Mouse (Mus musculus) heart, embryonic 11.5 days (tissue): Measurements from ENCODE around the gene Gm20425. TPM values are rescaled to one million over a fixed set of nuclear protein-coding genes. Genes with fewer than 3 reads are reported as not detected.

Experiments used
- ATAC-seq: fragments of 200-750 bp; cut with Nextera tagmentation; replicated peaks from 2 replicates; pipeline ENCODE4 v1.8.0; 2017; ENCODE audit warnings: moderate library complexity; ENCODE audit not compliant: insufficient number of reproducible peaks, low FRiP score, low TSS enrichment
- H3K27ac ChIP-seq: fragments of 300-500 bp; sonication (generic); 2 replicates; pipeline ENCODE4 v1.5.1; 2014; ENCODE audit warnings: mild to moderate bottlenecking, low read depth, low read length
- H3K27me3 ChIP-seq: fragments of 300-500 bp; sonication (generic); 2 replicates; pipeline ENCODE4 v1.6.1; 2014; ENCODE audit warnings: mild to moderate bottlenecking, low read length, mixed read lengths; ENCODE audit not compliant: control insufficient read depth, insufficient read depth
- H3K36me3 ChIP-seq: fragments of 300-500 bp; sonication (generic); 2 replicates; pipeline ENCODE4 v1.6.1; 2014; ENCODE audit warnings: mild to moderate bottlenecking, low read length, moderate library complexity, mixed read lengths; ENCODE audit not compliant: control insufficient read depth, insufficient read depth
- H3K4me1 ChIP-seq: fragments of 300-500 bp; sonication (generic); 2 replicates; pipeline ENCODE4 v1.6.1; 2014; ENCODE audit warnings: low read length; ENCODE audit not compliant: control insufficient read depth, insufficient read depth
- H3K4me2 ChIP-seq: fragments of 300-500 bp; sonication (generic); 2 replicates; pipeline ENCODE4 v1.6.1; 2014; ENCODE audit warnings: mild to moderate bottlenecking, moderate library complexity
- H3K4me3 ChIP-seq: fragments of 300-500 bp; sonication (generic); 2 replicates; pipeline ENCODE4 v1.5.1; 2014; ENCODE audit warnings: low read depth, low read length
- H3K9ac ChIP-seq: fragments of 300-500 bp; sonication (generic); 2 replicates; pipeline ENCODE4 v1.6.1; 2014; ENCODE audit warnings: mild to moderate bottlenecking, low read depth, low read length, moderate library complexity
- H3K9me3 ChIP-seq: fragments of 300-500 bp; sonication (generic); replicated peaks from 2 replicates; pipeline ENCODE4 v1.6.1; 2016; ENCODE audit warnings: low read length; ENCODE audit not compliant: control insufficient read depth
- WGBS: fragments of 180-500 bp; shearing (Covaris S2); extraction: QIAGEN DNeasy Blood & Tissue Kit; methylation state at CpG from one replicate; pipeline ENCODE4 v1.1.7; 2014; ENCODE audit not compliant: insufficient replicate concordance; 5-methylcytosine and 5-hydroxymethylcytosine counted together
- polyA plus RNA-seq: library from polyadenylated mRNA; unstranded; fragments of >200 nt; fragmentation: Nextera tagmentation; extraction: Ambion mirVana; gene quantifications from 2 replicates; pipeline ENCODE4 v1.2.1, GENCODE M21; 2014

The Gm20425 gene
- polyA plus RNA-seq, 1 experiment from 2014 or later = 2.0 TPM

DNA sequence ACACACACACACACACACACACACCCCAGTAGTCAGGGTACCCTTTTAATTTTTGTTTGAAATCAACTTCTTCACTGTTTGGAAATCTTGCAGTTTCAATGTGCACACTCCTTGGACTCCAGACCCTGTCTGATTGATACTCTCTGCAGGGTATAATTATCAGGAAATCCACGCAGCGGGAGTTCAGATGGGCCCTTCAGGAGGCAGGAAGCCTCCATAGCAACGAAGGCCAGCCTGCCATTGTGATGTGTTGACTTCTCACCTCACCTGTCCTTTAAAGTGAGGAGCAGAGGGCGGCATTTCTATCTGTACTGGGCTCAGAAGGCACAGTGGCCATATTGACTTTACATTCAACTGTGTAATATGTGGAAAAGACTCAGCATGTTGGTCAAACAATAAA, 45.3 kb downstream of the Gm20425 start:
- H3K4me2 ChIP-seq = no peak overlapping the region
- no peak overlapping the region for H3K4me3 ChIP-seq
- H3K9ac ChIP-seq = no peak overlapping the region
- ATAC-seq = no peak
- no peaks in the 10 kb centered on the region for H3K9me3 ChIP-seq
- no peaks in the 10 kb centered on the region for H3K27me3 ChIP-seq
- no peak overlapping the region for H3K27ac ChIP-seq
- 59% methylated on average over 4 of the region's 4 CpGs for WGBS
- H3K36me3 ChIP-seq = peaks cover 9% of the 10 kb centered on the region; the same call in 1 of the 2 replicates
- peaks cover 7% of the 10 kb centered on the region; the same call in 1 of the 2 replicates for H3K4me1 ChIP-seq

DNA sequence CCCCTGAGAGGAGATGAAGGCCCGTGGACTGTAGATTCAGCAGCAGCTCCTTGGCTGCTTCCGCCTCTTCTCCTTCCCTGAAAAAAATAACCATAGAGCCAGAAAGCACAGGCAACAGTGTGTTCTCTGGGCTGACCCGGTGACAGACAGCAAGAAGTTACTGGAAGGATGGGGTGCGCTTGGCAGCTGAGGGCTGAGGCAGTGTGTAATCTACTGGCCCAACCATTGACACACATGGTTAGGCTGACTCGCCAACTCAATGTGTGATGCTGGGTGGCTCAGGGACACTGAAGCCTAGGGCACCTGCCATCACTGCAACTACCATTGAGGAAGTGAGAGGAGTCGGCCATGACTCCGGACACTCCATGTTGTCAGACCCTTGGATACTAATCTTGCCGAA, 48.2 kb downstream of the Gm20425 start:
- H3K9me3 ChIP-seq = no peaks in the 10 kb centered on the region
- no peak for ATAC-seq
- no peak overlapping the region for H3K27ac ChIP-seq

GRCm38 (mm10) chr9:103180807-103181565, 49.1 kb downstream of the Gm20425 start:
- H3K9me3 ChIP-seq = no peaks in the 10 kb centered on the region
- peak overlapping the region; percentile 43 for H3K4me3 ChIP-seq
- no peaks in the 10 kb centered on the region for H3K36me3 ChIP-seq
- H3K4me2 ChIP-seq = peak overlapping the region; percentile 68
- peak; percentile 90 for ATAC-seq
- peak overlapping the region; percentile 23 for H3K27ac ChIP-seq
- peaks cover 8% of the 10 kb centered on the region; the same call in 1 of the 2 replicates for H3K4me1 ChIP-seq
- no peaks in the 10 kb centered on the region for H3K27me3 ChIP-seq
- peak overlapping the region; percentile 68 for H3K9ac ChIP-seq
- WGBS = 1% methylated on average over 20 of the region's 20 CpGs

More for the DNA sequence above, 48.2 kb downstream of the Gm20425 start:
- H3K4me2 ChIP-seq = no peak overlapping the region
- H3K9ac ChIP-seq = no peak overlapping the region
- peaks cover 8% of the 10 kb centered on the region; the same call in 1 of the 2 replicates for H3K4me1 ChIP-seq
- no peak overlapping the region for H3K4me3 ChIP-seq
- 84% methylated on average over 8 of the region's 8 CpGs for WGBS
- no peaks in the 10 kb centered on the region for H3K27me3 ChIP-seq
- H3K36me3 ChIP-seq = no peaks in the 10 kb centered on the region

DNA sequence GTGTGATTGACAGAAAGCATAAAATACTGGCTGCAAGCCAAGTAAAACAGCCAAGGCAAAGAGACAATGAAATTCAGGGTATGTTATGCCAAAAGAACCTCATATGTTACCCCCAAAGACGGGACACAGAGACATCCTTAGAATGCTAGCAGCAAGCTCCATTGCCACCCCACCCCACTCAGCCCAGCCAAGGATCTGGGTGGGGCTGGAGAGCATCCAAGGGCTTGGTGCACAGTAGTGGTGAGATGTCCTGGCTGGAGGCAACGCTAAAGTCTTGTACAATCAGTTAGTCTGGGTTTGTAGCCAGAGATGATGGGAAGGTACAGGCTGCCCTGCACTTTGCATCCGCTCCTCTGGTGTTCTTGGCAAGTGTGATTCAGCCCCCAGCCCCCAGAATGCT, 49.8 kb downstream of the Gm20425 start:
- Histone ChIP-seq H3K36me3 (no peaks in the 10 kb centered on the region), H3K4me3 (peak overlapping the region; percentile 43), H3K9me3 (no peaks in the 10 kb centered on the region), H3K27ac (no peak overlapping the region), H3K27me3 (no peaks in the 10 kb centered on the region), H3K9ac (peak overlapping the region; percentile 68), H3K4me1 (peaks cover 8% of the 10 kb centered on the region; the same call in 1 of the 2 replicates), H3K4me2 (peak overlapping the region; percentile 68)
- ATAC-seq = no peak
- WGBS = 58% methylated on average over 3 of the region's 3 CpGs

DNA sequence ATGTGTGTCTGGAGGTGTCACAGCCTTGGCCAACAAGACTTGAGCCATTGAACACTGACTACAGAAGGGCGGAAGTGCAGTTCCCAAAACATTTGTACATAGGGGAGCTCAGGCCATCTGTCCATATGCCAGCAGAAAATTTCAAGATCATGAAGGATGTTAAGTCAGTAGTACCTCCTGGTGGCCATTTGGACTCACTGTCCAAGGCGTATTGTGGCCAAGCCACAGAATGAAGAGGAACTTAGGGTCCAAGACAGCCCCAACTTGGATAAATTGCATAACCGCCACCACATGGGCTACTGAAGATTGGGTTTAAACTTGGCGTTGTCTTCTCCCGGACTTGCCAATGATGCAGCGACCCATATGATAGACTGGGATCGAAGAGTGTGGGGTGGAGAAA, 54.4 kb downstream of the Gm20425 start:
- Histone ChIP-seq H3K27me3 (no peaks in the 10 kb centered on the region), H3K9me3 (no peaks in the 10 kb centered on the region), H3K36me3 (no peaks in the 10 kb centered on the region), H3K4me1 (peaks cover 8% of the 10 kb centered on the region; the same call in 1 of the 2 replicates), H3K4me2 (no peak overlapping the region), H3K9ac (no peak overlapping the region), H3K4me3 (no peak overlapping the region), H3K27ac (no peak overlapping the region)
- no peak for ATAC-seq
- 86% methylated on average over 7 of the region's 7 CpGs for WGBS

GRCm38 (mm10) chr9:103174771-103175519, 55.2 kb downstream of the Gm20425 start:
- H3K27ac ChIP-seq = no peak overlapping the region
- H3K9me3 ChIP-seq = no peaks in the 10 kb centered on the region
- no peak overlapping the region for H3K4me3 ChIP-seq
- H3K4me1 ChIP-seq = 0 out of 2 replicates have a peak, but pooled peaks cover 2% of the 10 kb centered on the region
- H3K9ac ChIP-seq = no peak overlapping the region
- no peak overlapping the region for H3K4me2 ChIP-seq
- WGBS = 62% methylated on average over 6 of the region's 6 CpGs
- H3K27me3 ChIP-seq = no peaks in the 10 kb centered on the region
- no peak for ATAC-seq
- H3K36me3 ChIP-seq = no peaks in the 10 kb centered on the region

- Histone ChIP-seq H3K9ac (no peak overlapping the region), H3K27me3 (no peaks in the 10 kb centered on the region), H3K4me1 (no peaks in the 10 kb centered on the region; the same call in 1 of the 2 replicates), H3K9me3 (no peaks in the 10 kb centered on the region), H3K27ac (no peak overlapping the region), H3K4me2 (no peak overlapping the region), H3K4me3 (no peak overlapping the region), H3K36me3 (no peaks in the 10 kb centered on the region)
- ATAC-seq = no peak; the same call in 1 of the 2 replicates
- 47% methylated on average over 7 of the region's 7 CpGs for WGBS
Measured at GRCm38 (mm10) chr9:103168771-103169170, 61.3 kb downstream of the Gm20425 start.

DNA sequence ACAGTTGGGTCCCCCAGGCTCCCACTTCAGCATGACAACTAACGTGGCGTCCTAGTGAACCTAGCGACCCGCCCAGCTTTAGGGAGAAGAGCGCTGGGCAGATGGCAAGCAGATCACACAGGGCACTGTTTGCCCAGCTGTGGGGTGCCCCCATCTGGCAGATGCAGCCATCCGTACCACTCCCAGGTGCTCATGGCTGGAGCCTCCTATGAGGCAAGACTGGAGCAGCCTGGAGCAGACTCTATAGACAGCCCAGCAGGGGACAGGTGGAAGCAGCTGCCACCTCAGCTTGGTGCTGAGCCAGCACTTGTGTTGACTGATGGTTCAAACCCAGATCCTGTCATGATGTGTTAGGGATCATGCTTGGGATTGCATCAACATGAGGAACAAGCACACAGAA, 62.1 kb downstream of the Gm20425 start:
- no peak overlapping the region for H3K27ac ChIP-seq
- no peaks in the 10 kb centered on the region; the same call in 1 of the 2 replicates for H3K4me1 ChIP-seq
- no peak overlapping the region for H3K9ac ChIP-seq
- WGBS = 76% methylated on average over 6 of the region's 6 CpGs
- no peaks in the 10 kb centered on the region for H3K36me3 ChIP-seq
- H3K27me3 ChIP-seq = no peaks in the 10 kb centered on the region
- H3K4me3 ChIP-seq = no peak overlapping the region
- no peak overlapping the region for H3K4me2 ChIP-seq
- no peaks in the 10 kb centered on the region for H3K9me3 ChIP-seq
- no peak for ATAC-seq
